Mouse (Mus musculus) stomach, embryonic 16.5 days (tissue): ENCODE measurements around the gene Slain2. TPM values are rescaled to one million over a fixed set of nuclear protein-coding genes. Genes with fewer than 3 reads are reported as not detected.
A peak's percentile ranks its signal among the peaks of the same experiment; 100 is the strongest.

Experiments used
- ATAC-seq: fragments of 200-750 bp; cut with Nextera tagmentation; 2 replicates; pipeline ENCODE4 v1.8.0; 2017; ENCODE audit warnings: moderate number of reproducible peaks, moderate TSS enrichment; ENCODE audit not compliant: insufficient read depth, low FRiP score
- H3K27ac ChIP-seq: fragments of 300-500 bp; sonication (generic); 2 replicates; pipeline ENCODE4 v1.5.1; 2014; ENCODE audit warnings: low read length
- H3K27me3 ChIP-seq: fragments of 300-500 bp; sonication (generic); 2 replicates; pipeline ENCODE4 v1.6.1; 2014; ENCODE audit warnings: low read length, control low read depth, mixed read lengths; ENCODE audit not compliant: control insufficient read depth, insufficient read depth
- H3K36me3 ChIP-seq: fragments of 300-500 bp; sonication (generic); 2 replicates; pipeline ENCODE4 v1.6.1; 2014; ENCODE audit warnings: low read length; ENCODE audit not compliant: control insufficient read depth, insufficient read depth
- H3K4me1 ChIP-seq: fragments of 300-500 bp; sonication (generic); 2 replicates; pipeline ENCODE4 v1.6.1; 2014; ENCODE audit warnings: low read length, control low read depth, mixed read lengths; ENCODE audit not compliant: control insufficient read depth, insufficient read depth
- H3K4me2 ChIP-seq: fragments of 300-500 bp; sonication (generic); 2 replicates; pipeline ENCODE4 v1.6.1; 2014; ENCODE audit warnings: low read depth, low read length, mixed read lengths
- H3K4me3 ChIP-seq: fragments of 300-500 bp; sonication (generic); replicated peaks from 2 replicates; pipeline ENCODE4 v1.5.1; 2014; ENCODE audit warnings: mild to moderate bottlenecking, low read length
- H3K9ac ChIP-seq: fragments of 300-500 bp; sonication (generic); 2 replicates; pipeline ENCODE4 v1.6.1; 2014; ENCODE audit warnings: low read length
- H3K9me3 ChIP-seq: fragments of 300-500 bp; sonication (generic); replicated peaks from 2 replicates; pipeline ENCODE4 v1.6.1; 2016; ENCODE audit warnings: low read length, control low read depth; ENCODE audit not compliant: control insufficient read depth
- WGBS: fragments of 180-500 bp; shearing (Covaris S2); extraction: QIAGEN DNeasy Blood & Tissue Kit; methylation state at CpG from one replicate; pipeline ENCODE4 v1.1.7; 2014; 5-methylcytosine and 5-hydroxymethylcytosine counted together
- polyA plus RNA-seq: library from polyadenylated mRNA; unstranded; fragments of >200 nt; fragmentation: Nextera tagmentation; extraction: Ambion mirVana; gene quantifications from 2 replicates; pipeline ENCODE4 v1.2.1, GENCODE M21; 2015

Gene Slain2
- 9.3 and 11.6 TPM in 2 replicates for polyA plus RNA-seq

DNA sequence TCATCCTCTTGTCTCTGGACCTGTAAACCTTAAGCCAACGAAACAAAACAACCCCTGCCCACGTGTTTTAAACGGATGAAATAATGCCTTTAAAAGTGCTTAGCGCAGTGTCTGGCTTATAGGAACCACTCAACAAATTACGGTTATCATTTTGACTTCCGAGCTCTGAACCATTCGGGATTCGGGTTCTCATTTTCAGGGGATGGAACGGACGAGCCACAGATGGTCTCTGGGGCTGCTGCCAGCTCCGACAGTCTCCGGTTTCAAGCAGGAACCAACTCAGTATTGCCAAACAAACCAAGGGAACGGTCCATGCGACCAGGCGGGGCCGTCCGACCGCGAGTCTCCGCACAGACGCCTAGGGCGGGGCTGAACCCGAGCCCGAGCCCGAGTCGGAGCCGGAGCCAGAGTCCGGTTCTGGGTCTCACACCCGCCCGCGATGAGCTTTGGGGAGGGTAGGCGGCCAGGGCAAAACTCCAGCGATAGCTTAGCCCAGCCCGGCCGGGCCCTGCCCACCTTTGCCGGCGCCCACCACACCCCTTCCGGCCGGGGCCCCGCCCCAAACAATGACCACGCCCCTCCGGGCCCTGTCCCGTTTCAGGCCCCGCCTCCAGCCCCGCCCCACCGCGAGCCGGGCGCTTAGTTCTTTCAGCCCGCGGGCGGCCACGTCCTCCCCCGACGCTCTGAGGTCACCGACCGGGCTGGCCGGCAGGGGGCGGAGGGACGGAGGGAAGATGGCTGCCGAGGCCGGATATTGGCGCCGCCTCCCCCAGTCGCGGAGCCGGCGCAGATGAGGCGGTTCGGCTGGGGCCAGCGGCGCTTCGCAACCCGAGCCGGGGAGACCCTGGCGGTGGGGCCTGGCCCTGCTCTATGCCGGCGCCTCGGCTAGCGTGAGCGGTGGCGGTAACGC, at the start of gene Slain2:
TSS of gene Slain2 (plus strand) at position 657 of the 910 bp plus-strand sequence.
- under 1% methylated on average over 82 of the region's 83 CpGs for WGBS
- H3K4me3 ChIP-seq: peak within 1 kb of the TSS; percentile 99
- peak within 1 kb of the TSS; percentile 75 for H3K4me2 ChIP-seq
- no peaks in the 10 kb centered on the region for H3K27me3 ChIP-seq
- peak within 1 kb of the TSS; percentile 99 for H3K27ac ChIP-seq
- no peaks in the 10 kb centered on the region for H3K9me3 ChIP-seq
- peaks cover 26% of the 10 kb centered on the region for H3K4me1 ChIP-seq
- peak; percentile 95 for ATAC-seq
- H3K36me3 ChIP-seq: no peaks in the 10 kb centered on the region
- H3K9ac ChIP-seq: peak within 1 kb of the TSS; percentile 99

DNA sequence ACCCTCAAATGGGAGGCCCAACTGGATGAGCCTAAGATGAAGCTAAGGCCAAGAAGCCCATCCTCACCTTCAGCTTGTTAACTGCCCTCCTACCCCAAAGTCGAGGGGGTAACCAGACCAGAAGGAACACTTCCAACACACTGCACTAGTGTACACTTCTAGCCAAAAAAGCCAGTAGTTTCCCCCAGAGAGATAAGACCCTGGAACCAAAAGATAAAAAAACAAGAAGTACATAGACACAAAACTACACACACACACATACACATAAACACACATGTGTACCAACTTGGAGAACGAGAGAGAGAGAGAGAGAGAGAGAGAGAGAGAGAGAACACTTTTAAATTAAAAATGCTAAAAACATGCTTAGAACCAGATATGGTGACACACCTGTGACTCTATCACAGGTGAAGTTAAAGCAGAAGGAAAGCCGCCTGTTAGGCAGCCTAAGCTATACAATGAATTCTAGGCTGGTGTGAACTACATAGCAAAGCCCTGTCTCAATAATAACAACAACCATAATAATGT, 49.4 kb upstream of the Slain2 start:
- no peak for ATAC-seq
- H3K36me3 ChIP-seq: no peaks in the 10 kb centered on the region
- H3K27ac ChIP-seq: no peak overlapping the region
- no peak overlapping the region for H3K9ac ChIP-seq
- H3K27me3 ChIP-seq: peaks cover 5% of the 10 kb centered on the region; the same call in 1 of the 2 replicates
- peaks cover 4% of the 10 kb centered on the region for H3K4me1 ChIP-seq
- H3K9me3 ChIP-seq: no peaks in the 10 kb centered on the region
- WGBS: 81% methylated on average over 3 of the region's 3 CpGs
- no peak overlapping the region for H3K4me3 ChIP-seq
- no peak overlapping the region for H3K4me2 ChIP-seq

DNA sequence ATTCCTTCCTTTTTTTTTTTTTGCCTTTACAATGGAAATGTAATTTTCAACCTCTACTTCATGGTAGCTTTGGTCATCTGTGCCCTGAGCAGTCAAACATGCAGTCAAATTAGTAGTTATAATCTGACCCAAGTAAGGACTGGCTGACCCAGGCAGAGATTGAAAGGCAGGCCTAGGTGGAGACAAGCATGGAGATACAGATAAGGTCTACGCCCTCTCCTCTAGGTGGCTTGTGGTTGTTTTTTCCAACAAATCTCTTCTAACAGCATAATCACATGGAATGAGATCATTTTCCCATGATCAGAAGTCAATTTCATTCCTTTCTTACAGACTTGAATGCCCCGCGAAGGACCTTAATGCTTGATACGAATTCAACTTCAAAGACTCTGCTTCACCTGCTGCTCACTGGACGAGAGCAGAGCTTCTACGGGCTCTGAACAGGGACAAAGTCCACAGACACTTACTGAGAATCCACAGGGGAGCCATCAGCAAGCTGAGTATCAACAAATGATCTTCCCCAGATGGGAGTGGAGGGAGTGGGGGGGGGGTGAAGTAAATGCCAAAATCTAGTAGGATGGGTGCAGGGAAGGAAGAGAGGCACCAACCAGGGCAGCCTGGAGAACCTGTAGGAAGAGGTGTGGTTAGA, 47.7 kb upstream of the Slain2 start:
- Histone ChIP-seq H3K27ac (no peak overlapping the region), H3K36me3 (no peaks in the 10 kb centered on the region), H3K4me2 (peak overlapping the region; percentile 96), H3K27me3 (peaks cover 5% of the 10 kb centered on the region; the same call in 1 of the 2 replicates), H3K9ac (no peak overlapping the region), H3K4me3 (peak overlapping the region; percentile 64; the same call in 1 of the 2 replicates), H3K9me3 (no peaks in the 10 kb centered on the region), H3K4me1 (peaks cover 4% of the 10 kb centered on the region)
- no peak for ATAC-seq
- 59% methylated on average over 6 of the region's 6 CpGs for WGBS

DNA sequence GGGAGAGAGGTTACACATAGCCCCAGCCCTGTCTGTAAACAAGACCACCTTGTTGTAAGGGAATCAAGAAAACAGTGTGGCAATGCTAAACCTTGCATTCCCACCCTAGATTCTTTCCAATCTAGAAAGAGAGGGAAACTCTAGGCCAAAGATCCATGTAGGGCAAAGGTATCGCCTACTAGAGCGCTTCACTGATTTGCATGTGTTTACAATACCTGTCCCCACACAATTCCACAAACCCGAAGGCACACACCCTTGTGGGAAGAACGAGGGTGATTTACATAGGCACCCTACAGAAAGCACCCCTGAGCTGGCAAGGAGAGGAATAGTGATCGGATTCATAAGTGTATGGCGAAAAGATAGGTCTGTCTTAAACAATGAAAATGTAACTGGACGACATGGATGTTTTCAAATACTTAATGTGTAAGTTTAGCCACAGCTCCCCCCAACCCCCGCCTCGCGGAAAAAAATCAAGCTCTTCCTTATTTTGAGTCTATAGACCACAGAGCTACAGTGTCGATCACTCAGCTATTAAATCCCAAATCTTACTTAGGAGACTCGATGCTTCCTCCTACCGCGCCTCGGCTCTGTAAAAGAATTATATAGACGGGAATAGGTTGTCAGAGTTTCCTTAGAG, 47.0 kb upstream of the Slain2 start:
- Histone ChIP-seq H3K4me3 (peak overlapping the region; percentile 64), H3K9ac (peak overlapping the region; percentile 76), H3K4me1 (peaks cover 4% of the 10 kb centered on the region), H3K27ac (0 out of 2 replicates have a peak overlapping the region, but pooled peaks have one; percentile 67), H3K27me3 (peaks cover 5% of the 10 kb centered on the region; the same call in 1 of the 2 replicates), H3K9me3 (no peaks in the 10 kb centered on the region), H3K4me2 (peak overlapping the region; percentile 96), H3K36me3 (no peaks in the 10 kb centered on the region)
- 24% methylated on average over 16 of the region's 16 CpGs for WGBS
- ATAC-seq: no peak

DNA sequence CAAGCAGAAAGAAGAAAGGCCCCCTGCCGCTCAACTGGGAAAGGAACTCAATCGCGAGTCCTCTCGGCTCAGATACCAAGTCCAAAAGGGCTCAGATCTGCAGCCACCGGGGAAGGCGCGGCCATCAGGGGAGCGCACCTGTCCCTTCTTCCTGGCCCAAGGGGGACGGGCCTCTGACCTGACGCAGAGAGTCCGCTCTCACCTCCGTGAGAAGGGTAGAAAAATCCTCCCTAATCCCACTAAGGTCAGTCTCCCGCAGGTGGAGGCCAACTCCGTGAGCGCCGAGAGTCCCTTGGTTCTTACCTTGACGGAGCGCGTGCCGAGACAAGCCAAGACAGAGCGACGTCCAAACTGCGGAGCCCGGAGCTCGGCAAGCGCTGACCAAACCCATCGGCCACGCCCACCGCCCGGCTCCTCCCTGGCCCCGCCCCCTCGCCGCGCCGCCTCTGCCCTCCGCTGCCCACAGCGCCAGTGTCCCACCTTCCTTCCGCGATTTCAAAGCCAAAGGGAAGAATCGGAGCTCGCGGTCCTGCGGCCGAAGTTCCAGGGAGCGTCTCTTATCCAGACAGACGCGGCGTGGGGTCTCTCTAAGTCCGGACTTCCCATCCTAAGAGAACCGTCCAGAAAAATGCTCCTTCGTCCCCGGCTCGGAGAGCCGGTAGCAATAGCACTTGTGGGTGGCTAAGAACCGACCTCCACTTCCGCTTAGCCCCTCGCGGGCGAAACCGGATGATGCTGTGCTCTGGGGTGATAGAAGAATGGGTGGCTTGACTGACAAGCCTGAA, 45.8 kb upstream of the Slain2 start, which contains the start of gene Tec:
TSS of gene Tec (minus strand) at position 393 of the 785 bp plus-strand sequence.
- Histone ChIP-seq H3K4me1 (peaks cover 4% of the 10 kb centered on the region), H3K27me3 (peaks cover 5% of the 10 kb centered on the region; the same call in 1 of the 2 replicates), H3K36me3 (no peaks in the 10 kb centered on the region), H3K4me3 (peak within 1 kb of the TSS; percentile 64), H3K9ac (peak within 1 kb of the TSS; percentile 76), H3K9me3 (no peaks in the 10 kb centered on the region), H3K27ac (peak within 1 kb of the TSS; percentile 67), H3K4me2 (peak within 1 kb of the TSS; percentile 96)
- ATAC-seq: peak; percentile 94
- whole genome bisulfite sequencing: under 1% methylated on average over 60 of the region's 60 CpGs

DNA sequence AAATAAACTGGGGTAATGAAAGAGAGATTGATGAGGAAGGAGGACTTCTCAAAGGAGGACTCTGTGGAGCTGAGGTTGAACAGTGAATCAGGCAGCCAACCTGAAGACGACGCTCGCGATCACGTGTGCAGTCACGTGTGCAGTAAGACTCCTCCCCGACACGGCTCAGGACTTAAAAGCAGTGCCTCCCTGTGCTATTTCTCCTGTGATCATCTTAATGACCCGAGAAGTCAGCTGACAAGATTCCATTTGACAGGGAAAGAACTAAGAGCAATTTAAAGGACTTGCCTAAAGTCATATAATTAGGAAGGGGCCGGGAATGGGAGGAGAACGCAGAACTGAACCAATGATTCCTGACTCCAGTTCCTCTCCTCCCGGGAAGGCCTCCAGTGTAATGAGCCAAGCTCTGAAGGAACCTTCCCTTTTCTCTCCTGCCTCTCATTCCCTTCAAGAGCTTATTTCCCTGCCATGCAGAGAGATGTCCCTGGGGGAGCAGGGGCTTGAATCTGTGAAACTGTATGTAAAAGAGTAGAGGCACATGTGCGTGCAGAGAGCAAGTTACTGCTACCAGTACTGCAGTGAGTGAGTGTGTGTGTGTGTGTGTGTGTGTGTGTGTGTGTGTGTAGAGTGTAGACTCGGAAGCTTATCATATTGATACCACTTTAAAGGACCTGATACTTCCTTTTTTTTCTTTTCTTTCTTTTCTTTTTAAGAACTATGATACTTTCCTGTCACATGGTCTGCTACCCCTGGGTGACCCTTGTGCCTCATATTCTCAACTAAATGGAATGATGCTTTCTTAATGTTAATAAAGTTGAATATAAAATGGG, 44.1 kb upstream of the Slain2 start:
- 78% methylated on average over 14 of the region's 14 CpGs for WGBS
- Histone ChIP-seq H3K4me2 (no peak overlapping the region), H3K4me3 (no peak overlapping the region), H3K9me3 (no peaks in the 10 kb centered on the region), H3K4me1 (peaks cover 4% of the 10 kb centered on the region), H3K27ac (no peak overlapping the region), H3K36me3 (no peaks in the 10 kb centered on the region), H3K27me3 (peaks cover 5% of the 10 kb centered on the region; the same call in 1 of the 2 replicates), H3K9ac (no peak overlapping the region)
- no peak for ATAC-seq

DNA sequence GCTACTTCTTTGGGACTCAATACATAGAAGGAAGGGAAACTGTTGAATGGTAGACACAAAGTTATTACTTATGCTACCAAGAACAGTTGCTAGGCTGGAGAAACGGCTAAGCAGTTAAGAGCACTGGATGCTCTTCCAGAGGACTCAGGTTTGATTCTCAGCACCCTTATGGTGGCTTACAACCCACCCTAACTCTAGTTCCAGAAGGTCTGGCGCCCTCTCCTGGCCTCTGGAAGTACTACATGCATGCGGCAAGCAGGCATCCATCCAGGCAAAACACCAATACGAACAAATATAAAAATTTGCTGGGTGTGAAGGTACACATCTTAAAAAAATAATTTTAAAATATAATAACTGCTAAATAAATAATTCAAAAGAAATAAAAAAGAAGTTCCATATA, 43.0 kb upstream of the Slain2 start:
- no peak overlapping the region for H3K4me2 ChIP-seq
- no peak for ATAC-seq
- peaks cover 5% of the 10 kb centered on the region; the same call in 1 of the 2 replicates for H3K27me3 ChIP-seq
- no peak overlapping the region for H3K4me3 ChIP-seq
- no peak overlapping the region for H3K27ac ChIP-seq
- H3K36me3 ChIP-seq: no peaks in the 10 kb centered on the region
- no peak overlapping the region for H3K9ac ChIP-seq
- H3K4me1 ChIP-seq: peaks cover 4% of the 10 kb centered on the region
- 77% methylated on average over 4 of the region's 4 CpGs for WGBS
- no peaks in the 10 kb centered on the region for H3K9me3 ChIP-seq
